Mouse (Mus musculus) cortical plate, adult 2 months (tissue): Measurements from ENCODE around the gene Defb28.

Experiments used
- CTCF ChIP-seq: fragments of 200-500 bp; IDR thresholded peaks from 2 replicates; pipeline ENCODE4 v1.5.1; 2011; ENCODE audit warnings: mild to moderate bottlenecking, control low read depth, low read length; ENCODE audit not compliant: insufficient read depth; ENCODE audit errors: extremely low read depth
- POLR2A ChIP-seq: fragments of 200-500 bp; IDR thresholded peaks from 2 replicates; pipeline ENCODE4 v1.6.1; 2011; ENCODE audit warnings: mild to moderate bottlenecking, low read length, control low read depth; ENCODE audit not compliant: insufficient read depth; ENCODE audit errors: extremely low read depth

DNA sequence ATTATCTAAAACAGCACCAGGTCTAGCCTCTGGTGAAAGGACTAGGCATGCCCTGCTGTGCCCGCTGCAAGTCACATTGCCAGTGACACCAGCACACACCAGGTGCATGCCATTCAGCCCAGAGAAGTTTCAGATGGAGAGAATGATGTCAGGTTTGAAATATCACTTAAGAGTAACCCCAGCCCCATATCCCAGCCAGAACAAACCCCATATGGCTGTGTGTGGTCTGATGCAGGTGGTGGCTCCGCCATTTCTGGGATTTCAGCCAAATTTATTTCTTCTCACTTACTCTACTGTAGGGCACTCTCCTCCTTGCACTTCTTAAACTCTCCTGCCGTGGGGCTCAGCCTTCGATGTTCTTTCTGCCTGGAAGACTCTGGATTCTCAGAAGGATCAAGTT, 2.0 kb upstream of the Defb28 start:
- TF ChIP-seq CTCF (no peak), POLR2A (no peak)
